Mouse (Mus musculus) CH12.LX (cell line): ENCODE results near the gene Krt8. TPM values are rescaled to one million over a fixed set of nuclear protein-coding genes. Genes with fewer than 3 reads are reported as not detected.

Experiments used
- DNase-seq: peaks from one replicate; pipeline ENCODE4 v3.0.0-alpha.2; 2013; ENCODE audit errors: extremely low read depth
- H3K27ac ChIP-seq: 2 replicates; pipeline ENCODE4 v1.5.1; 2012; ENCODE audit warnings: low read depth, mild to moderate bottlenecking, control low read depth, moderate library complexity; ENCODE audit not compliant: insufficient read depth
- H3K27me3 ChIP-seq: replicated peaks from 2 replicates; pipeline ENCODE3; 2012; ENCODE audit warnings: inconsistent platforms
- H3K36me3 ChIP-seq, 2 experiments: replicated peaks in 1 of 2; 2 replicates each; pipeline versions ENCODE3 to v1.6.1; 2012; ENCODE audit warnings: inconsistent platforms in 1 of 2, low read length in 1 of 2, mild to moderate bottlenecking in 1 of 2, mixed read lengths in 1 of 2, moderate library complexity in 1 of 2; ENCODE audit not compliant: control insufficient read depth in 1 of 2, insufficient read depth in 1 of 2
- H3K4me1 ChIP-seq, 2 experiments: 2 replicates each; pipeline ENCODE4 v1.6.1; 2012; ENCODE audit warnings: inconsistent platforms in 1 of 2, moderate library complexity in 1 of 2; ENCODE audit not compliant: insufficient read depth in 2 of 2, control insufficient read depth in 1 of 2
- H3K4me2 ChIP-seq: 2 replicates; pipeline ENCODE4 v1.6.1; 2012; ENCODE audit warnings: low read depth, mild to moderate bottlenecking, control low read depth; ENCODE audit not compliant: poor library complexity, insufficient read depth, severe bottlenecking
- H3K4me3 ChIP-seq, 3 experiments: fragments of 150-350 bp in 1 of 3; sonication (generic) in 1 of 3; replicated peaks in 1 of 3; 2 replicates each; pipeline versions ENCODE3 to v1.5.1; 2011 to 2012; ENCODE audit warnings: low read depth in 2 of 3, low read length in 2 of 3, mild to moderate bottlenecking in 2 of 3, moderate library complexity in 2 of 3, control low read depth in 1 of 3, improper control_type of control experiment in 1 of 3, inconsistent platforms in 1 of 3, mixed read lengths in 1 of 3; ENCODE audit not compliant: poor library complexity in 1 of 3
- H3K79me2 ChIP-seq: replicated peaks from 2 replicates; pipeline ENCODE4 v1.6.1; 2012; ENCODE audit warnings: mild to moderate bottlenecking, moderate library complexity; ENCODE audit not compliant: control insufficient read depth, poor library complexity, insufficient read depth, severe bottlenecking; ENCODE audit errors: extremely low read depth
- H3K9ac ChIP-seq: 2 replicates; pipeline ENCODE4 v1.6.1; 2012; ENCODE audit warnings: low read depth, mild to moderate bottlenecking, control low read depth, moderate library complexity; ENCODE audit not compliant: insufficient read depth
- H3K9me3 ChIP-seq: replicated peaks from 2 replicates; pipeline ENCODE3; 2012; ENCODE audit warnings: low read length, inconsistent platforms, mixed read lengths
- BHLHE40 ChIP-seq: IDR thresholded peaks from 2 replicates; pipeline ENCODE4 v1.6.1; 2011; ENCODE audit warnings: mild to moderate bottlenecking, low read depth, low read length, improper control_type of control experiment
- CHD1 ChIP-seq: IDR thresholded peaks from 2 replicates; pipeline ENCODE4 v1.6.1; 2012; ENCODE audit warnings: low read depth, low read length, improper control_type of control experiment, inconsistent platforms
- CHD2 ChIP-seq: IDR thresholded peaks from 2 replicates; pipeline ENCODE4 v1.6.1; 2011; ENCODE audit warnings: low read length, improper control_type of control experiment
- CTCF ChIP-seq, 2 experiments: IDR thresholded peaks in 1 of 2; conservative IDR thresholded peaks in 1 of 2; 2 replicates each; pipeline ENCODE4 v1.5.1; 2011 to 2012; ENCODE audit warnings: low read depth in 2 of 2, low read length in 2 of 2, improper control_type of control experiment in 1 of 2, inconsistent platforms in 1 of 2, mild to moderate bottlenecking in 1 of 2, moderate library complexity in 1 of 2
- ELF1 ChIP-seq: IDR thresholded peaks from 2 replicates; pipeline ENCODE4 v1.6.1; 2014; ENCODE audit warnings: low read depth, mild to moderate bottlenecking, inconsistent platforms, low read length, improper control_type of control experiment
- EP300 ChIP-seq: IDR thresholded peaks from 2 replicates; pipeline ENCODE4 v1.6.1; 2011; ENCODE audit warnings: low read length, improper control_type of control experiment
- ETS1 ChIP-seq: conservative IDR thresholded peaks from 2 replicates; pipeline ENCODE4 v1.6.1; 2012; ENCODE audit warnings: low read depth, mild to moderate bottlenecking, inconsistent platforms, low read length, improper control_type of control experiment, moderate library complexity
- IRF4 ChIP-seq: IDR thresholded peaks from 2 replicates; pipeline ENCODE4 v1.6.1; 2014; ENCODE audit warnings: low read depth, mild to moderate bottlenecking, inconsistent platforms, low read length, improper control_type of control experiment
- KAT2A ChIP-seq: IDR thresholded peaks from 2 replicates; pipeline ENCODE4 v1.6.1; 2012; ENCODE audit warnings: low read length, improper control_type of control experiment, inconsistent platforms; ENCODE audit not compliant: insufficient replicate concordance
- MAFK ChIP-seq: IDR thresholded peaks from 2 replicates; pipeline ENCODE4 v1.6.1; 2011; ENCODE audit warnings: low read length, improper control_type of control experiment; ENCODE audit not compliant: insufficient replicate concordance
- MAZ ChIP-seq: IDR thresholded peaks from 2 replicates; pipeline ENCODE4 v1.6.1; 2012; ENCODE audit warnings: low read depth, mild to moderate bottlenecking, inconsistent platforms, low read length, improper control_type of control experiment, moderate library complexity
- MEF2A ChIP-seq: IDR thresholded peaks from 2 replicates; pipeline ENCODE4 v1.6.1; 2014; ENCODE audit warnings: low read depth, mild to moderate bottlenecking, inconsistent platforms, low read length, improper control_type of control experiment, borderline replicate concordance
- MXI1 ChIP-seq: IDR thresholded peaks from 2 replicates; pipeline ENCODE4 v1.6.1; 2011; ENCODE audit warnings: mild to moderate bottlenecking, low read depth, low read length, improper control_type of control experiment
- NELFE ChIP-seq: IDR thresholded peaks from 2 replicates; pipeline ENCODE4 v1.6.1; 2011; ENCODE audit warnings: low read depth, low read length, improper control_type of control experiment
- POLR2A ChIP-seq: IDR thresholded peaks from 2 replicates; pipeline ENCODE4 v1.6.1; 2011; ENCODE audit warnings: low read depth, mild to moderate bottlenecking, improper control_type of control experiment, low read length
- POLR2AphosphoS2 ChIP-seq: IDR thresholded peaks from 2 replicates; pipeline ENCODE4 v1.6.1; 2011; ENCODE audit warnings: low read depth, low read length, improper control_type of control experiment
- RCOR1 ChIP-seq: conservative IDR thresholded peaks from 2 replicates; pipeline ENCODE4 v1.6.1; 2012; ENCODE audit warnings: low read depth, mild to moderate bottlenecking, inconsistent platforms, low read length, improper control_type of control experiment
- SIN3A ChIP-seq: IDR thresholded peaks from 2 replicates; pipeline ENCODE4 v1.6.1; 2012; ENCODE audit warnings: low read length, improper control_type of control experiment, inconsistent platforms
- SMC3 ChIP-seq: IDR thresholded peaks from 2 replicates; pipeline ENCODE4 v1.6.1; 2011; ENCODE audit warnings: low read depth, low read length, improper control_type of control experiment
- TBP ChIP-seq: conservative IDR thresholded peaks from 2 replicates; pipeline ENCODE4 v1.6.1; 2011; ENCODE audit warnings: low read depth, low read length, improper control_type of control experiment
- ZC3H11A ChIP-seq: IDR thresholded peaks from 2 replicates; pipeline ENCODE4 v1.6.1; 2012; ENCODE audit warnings: low read depth, mild to moderate bottlenecking, inconsistent platforms, low read length, improper control_type of control experiment
- ZKSCAN1 ChIP-seq: IDR thresholded peaks from 2 replicates; pipeline ENCODE4 v1.6.1; 2012; ENCODE audit warnings: low read depth, inconsistent platforms, low read length, improper control_type of control experiment, borderline replicate concordance
- ZNF384 ChIP-seq: IDR thresholded peaks from 2 replicates; pipeline ENCODE4 v1.6.1; 2012; ENCODE audit warnings: low read depth, low read length, improper control_type of control experiment, inconsistent platforms
- dilution Hi-C: fragments of 300-500 bp; cut with MboI; formaldehyde crosslinking; loops from 2 replicates; pipeline ENCODE4 v1.14.3; 2020; ENCODE audit warnings: low sequenced_read_pairs; ENCODE audit not compliant: extremely low pct_unique_long_range_greater_than_20kb, extremely low pct_ligation_motif_present
- in situ Hi-C: fragments of 300-500 bp; cut with MboI; formaldehyde crosslinking; loops from 3 replicates; pipeline ENCODE4 v1.14.3; 2019; ENCODE audit warnings: low sequenced_read_pairs, low pct_ligation_motif_present, low pct_unique_long_range_greater_than_20kb, mixed read lengths
- polyA plus RNA-seq: library from polyadenylated mRNA; unstranded; fragments of >175 nt; gene quantifications from 2 replicates; pipeline ENCODE4 v1.2.1, GENCODE M21; 2012; ENCODE audit warnings: low read depth; ENCODE audit not compliant: insufficient read length
- total RNA-seq, 2 experiments: library from RNA; depleted of rRNA; stranded (reverse); fragments of 300-350 nt in 1 of 2; fragments of >200 nt in 1 of 2; gene quantifications; 2 replicates each; pipeline ENCODE4 v1.2.3; 2012 to 2014

Gene Krt8
- total and polyA plus RNA-seq, 3 experiments, result not detected

- Histone ChIP-seq H3K9me3 (no peaks in the 10 kb centered on the region), H3K4me1 (peaks cover 0 to 12% of the 10 kb centered on the region in 2 experiments; a peak in 1 of 4 replicates), H3K36me3 (no peaks in the 10 kb centered on the region), H3K9ac (no peak overlapping the region), H3K27me3 (peaks cover 76% of the 10 kb centered on the region), H3K79me2 (no peaks in the 10 kb centered on the region), H3K4me2 (no peak overlapping the region), H3K4me3 (no peak overlapping the region), H3K27ac (no peak overlapping the region)
- dilution Hi-C loops (no loop called here), in situ Hi-C loops (no loop called here)
- DNase-seq, result no peak
- TF ChIP-seq POLR2A, result no peak
- TF ChIP-seq ZC3H11A, result no peak
- TF ChIP-seq RCOR1, result no peak
- TF ChIP-seq TBP, result no peak
Measured at GRCm38 (mm10) chr15:102002646-102003488, 1.4 kb downstream of the Krt8 start.

- in situ Hi-C loops, result no loop called here
- H3K4me1 ChIP-seq, result peaks cover 0 to 5% of the 10 kb centered on the region in 2 experiments; a peak in 2 of 4 replicates
- peaks cover 50% of the 10 kb centered on the region for H3K27me3 ChIP-seq
- H3K36me3 ChIP-seq, result no peaks in the 10 kb centered on the region
- H3K27ac ChIP-seq, result no peak overlapping the region
- dilution Hi-C loops, result no loop called here
- H3K9ac ChIP-seq, result no peak overlapping the region
- no peak for TF ChIP-seq ZNF384
- TF ChIP-seq EP300, result no peak
- no peak for TF ChIP-seq BHLHE40
- no peak for TF ChIP-seq MXI1
- peaks cover 5% of the 10 kb centered on the region for H3K9me3 ChIP-seq
- DNase-seq, result no peak
- H3K79me2 ChIP-seq, result no peaks in the 10 kb centered on the region
- no peak overlapping the region for H3K4me2 ChIP-seq
- no peak overlapping the region for H3K4me3 ChIP-seq
Measured at GRCm38 (mm10) chr15:101999676-102000335, 4.5 kb downstream of the Krt8 start.

GRCm38 (mm10) chr15:101999156-101999555 lies 5.1 kb downstream of the Krt8 start:
- Histone ChIP-seq H3K9ac (no peak overlapping the region), H3K36me3 (no peaks in the 10 kb centered on the region), H3K4me3 (no peak overlapping the region), H3K79me2 (no peaks in the 10 kb centered on the region), H3K27ac (no peak overlapping the region), H3K27me3 (peaks cover 44% of the 10 kb centered on the region), H3K4me1 (peaks cover 0 to 5% of the 10 kb centered on the region in 2 experiments; a peak in 2 of 4 replicates), H3K9me3 (peaks cover 5% of the 10 kb centered on the region), H3K4me2 (no peak overlapping the region)
- dilution Hi-C loops, result no loop called here
- in situ Hi-C loops, result no loop called here
- TF ChIP-seq SIN3A (no peak), MAZ (no peak), MAFK (no peak), EP300 (no peak), CTCF (conservative IDR thresholded peaks at IDR 0.05 in 1 of 2, IDR thresholded peaks at IDR 0.05 in 1 of 2; ENCODE audit: low read depth in 2 of 2, low read length in 2 of 2) (no peak), POLR2AphosphoS2 (no peak), CHD1 (no peak), CHD2 (no peak), MXI1 (no peak), NELFE (no peak), ZNF384 (no peak), SMC3 (no peak), BHLHE40 (no peak), TBP (no peak), IRF4 (no peak), ZKSCAN1 (no peak), MEF2A (no peak), ETS1 (no peak), KAT2A (no peak), ELF1 (no peak)
- DNase-seq, result no peak
